Mouse (Mus musculus) retina, embryonic 14.5 days (tissue): ENCODE measurements around the gene Olfr1357.
A peak's percentile ranks its signal among the peaks of the same experiment; 100 is the strongest.
"Not testable (repeated sequence)": the region's sequence is repeated elsewhere in the genome, so short reads cannot be mapped to it uniquely, and the experiment has no call there.

Experiments
- DNase-seq: peaks from one replicate; pipeline ENCODE4 v3.0.0-alpha.2; 2015; ENCODE audit warnings: low spot score

Olfr1357 gene

GRCm38 (mm10) chr10:78617974-78618373 lies at the start of gene Olfr1357:
Gene Olfr1357, minus strand, starts transcription at chr10:78618074.
- no peak for DNase-seq

DNA sequence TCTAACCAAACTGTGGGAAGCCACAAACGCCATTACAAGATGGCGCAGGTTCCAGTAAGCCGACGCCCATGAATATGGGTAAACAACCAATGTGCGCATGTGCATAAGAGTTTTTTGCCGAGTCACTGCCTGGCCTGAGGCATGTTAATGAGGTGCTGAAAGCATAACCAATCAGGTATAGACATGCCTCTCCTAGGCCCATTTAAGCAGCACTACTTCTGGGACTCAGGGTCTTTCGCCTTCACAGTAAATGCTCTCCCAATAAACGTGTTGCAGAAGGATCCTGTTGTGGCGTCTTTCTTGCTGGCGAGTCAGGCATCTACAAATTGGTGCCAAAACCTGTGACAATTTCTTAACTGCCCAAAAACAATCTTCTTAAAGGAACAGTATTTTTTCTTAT lies 48.8 kb upstream of the Olfr1357 start:
- DNase-seq = not testable (repeated sequence)

DNA sequence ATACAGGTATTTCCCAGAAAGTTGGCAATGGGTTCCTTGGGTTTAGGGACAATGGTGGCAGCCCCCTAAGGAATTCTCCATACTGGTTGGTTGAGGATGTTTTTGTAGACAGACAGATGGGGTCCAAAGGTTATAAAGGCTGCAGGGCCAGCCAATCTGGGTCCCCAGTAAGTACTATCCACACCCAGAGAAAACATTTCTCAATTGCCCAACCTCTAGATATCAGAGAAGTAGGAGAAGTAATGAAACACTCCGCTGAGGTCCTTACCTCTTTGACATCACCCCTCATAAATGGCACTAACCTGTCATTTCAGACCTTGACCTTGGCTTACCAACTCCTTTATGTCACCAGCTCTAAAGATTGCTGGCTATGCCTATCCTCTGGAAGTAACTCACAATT lies 46.7 kb upstream of the Olfr1357 start:
- DNase-seq = no peak

GRCm38 (mm10) chr10:78661198-78661597 lies 43.3 kb upstream of the Olfr1357 start:
- DNase-seq = no peak

GRCm38 (mm10) chr10:78632311-78632710 lies 14.4 kb upstream of the Olfr1357 start:
- DNase-seq = peak; percentile 43

GRCm38 (mm10) chr10:78630194-78630593 lies 12.3 kb upstream of the Olfr1357 start:
- no peak for DNase-seq

DNA sequence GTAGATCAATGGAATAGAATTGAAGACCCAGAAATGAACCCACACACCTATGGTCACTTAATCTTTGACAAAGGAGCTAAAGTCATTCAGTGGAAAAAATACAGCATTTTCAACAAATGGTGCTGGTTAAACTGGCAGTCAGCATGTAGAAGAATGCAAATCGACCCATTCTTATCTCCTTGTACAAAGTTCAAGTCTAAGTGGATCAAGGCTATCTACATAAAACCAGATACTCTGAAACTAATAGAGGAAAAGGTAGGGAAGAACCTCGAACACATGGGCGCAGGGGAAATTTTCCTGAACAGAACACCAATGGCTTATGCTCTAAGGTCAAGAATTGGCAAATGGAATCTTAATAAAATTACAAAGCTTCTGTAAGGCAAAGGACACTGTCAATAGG lies 5.3 kb upstream of the Olfr1357 start:
- not testable (repeated sequence) for DNase-seq

DNA sequence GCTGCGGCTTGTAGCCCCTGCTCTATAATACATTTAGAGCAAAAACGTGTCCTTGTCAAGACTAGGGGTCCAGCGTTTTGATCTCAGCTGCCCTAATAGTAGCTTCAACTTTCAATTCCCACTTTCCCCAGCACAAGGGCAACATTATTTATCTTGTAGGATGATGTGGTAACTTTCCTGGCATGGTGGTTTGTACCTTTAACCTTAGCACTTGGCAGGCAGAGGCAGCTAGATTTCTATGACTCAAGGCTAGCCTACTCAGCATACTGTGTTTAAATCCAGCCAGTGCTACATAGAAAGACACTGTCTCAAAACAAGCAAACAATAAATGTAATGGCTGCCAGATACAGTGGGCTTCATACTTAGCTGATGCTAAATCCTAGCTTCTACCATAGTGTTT lies 10.3 kb downstream of the Olfr1357 start:
- DNase-seq = no peak

GRCm38 (mm10) chr10:78605080-78605479 lies 12.8 kb downstream of the Olfr1357 start:
- peak; percentile 53 for DNase-seq

- no peak for DNase-seq
Observed at GRCm38 (mm10) chr10:78599865-78600264, 18.0 kb downstream of the Olfr1357 start.

- no peak for DNase-seq
Observed at GRCm38 (mm10) chr10:78594566-78594965, 23.3 kb downstream of the Olfr1357 start.

- no peak for DNase-seq
Observed at GRCm38 (mm10) chr10:78594157-78594556, 23.7 kb downstream of the Olfr1357 start.

DNA sequence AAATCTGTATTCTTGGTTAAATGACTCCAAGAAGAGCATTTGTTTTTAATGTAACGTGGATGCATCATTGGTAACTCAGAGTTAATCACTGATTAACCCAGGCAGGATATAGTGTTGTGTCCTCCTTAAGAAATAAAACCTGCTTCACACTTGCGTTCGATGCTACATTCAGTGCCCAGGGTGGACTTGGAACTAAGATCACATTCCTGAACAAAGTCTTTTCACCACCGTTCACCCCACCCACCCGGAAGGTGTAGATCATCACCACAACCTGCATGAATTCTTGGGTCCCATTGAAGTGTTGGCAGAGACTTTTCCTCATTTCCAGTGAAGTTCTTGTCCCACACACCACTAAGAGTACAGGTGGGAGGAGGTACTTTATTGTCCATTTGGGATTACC lies 24.1 kb downstream of the Olfr1357 start:
- DNase-seq = no peak

- DNase-seq = no peak
Observed at GRCm38 (mm10) chr10:78592856-78593379, 25.0 kb downstream of the Olfr1357 start.

GRCm38 (mm10) chr10:78591406-78592328 lies 26.2 kb downstream of the Olfr1357 start, which contains the start of gene Syde1:
Gene Syde1, minus strand, starts transcription at chr10:78591964.
- DNase-seq = peak; percentile 50

DNA sequence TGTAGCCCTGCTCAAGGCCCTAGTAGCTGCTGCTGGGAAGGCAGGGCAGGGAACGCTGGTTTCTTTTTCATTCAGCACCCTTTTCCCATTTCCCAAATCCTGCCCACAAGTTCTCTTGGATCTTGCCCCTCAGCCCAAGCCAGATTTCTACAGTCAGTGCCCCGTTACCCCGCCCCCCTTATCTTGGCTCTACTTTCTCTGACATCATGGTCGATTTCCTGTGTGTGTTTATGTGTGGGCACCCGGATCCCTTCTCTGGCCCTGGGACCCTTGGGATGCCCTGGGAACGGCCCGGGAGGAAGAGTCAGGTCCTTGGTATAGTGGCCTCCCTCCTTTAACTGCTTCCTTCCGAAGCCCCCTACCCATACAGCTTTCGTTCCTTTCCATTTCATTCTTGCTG lies 27.1 kb downstream of the Olfr1357 start:
- no peak for DNase-seq

GRCm38 (mm10) chr10:78589901-78590300 lies 28.0 kb downstream of the Olfr1357 start:
- DNase-seq = no peak

DNA sequence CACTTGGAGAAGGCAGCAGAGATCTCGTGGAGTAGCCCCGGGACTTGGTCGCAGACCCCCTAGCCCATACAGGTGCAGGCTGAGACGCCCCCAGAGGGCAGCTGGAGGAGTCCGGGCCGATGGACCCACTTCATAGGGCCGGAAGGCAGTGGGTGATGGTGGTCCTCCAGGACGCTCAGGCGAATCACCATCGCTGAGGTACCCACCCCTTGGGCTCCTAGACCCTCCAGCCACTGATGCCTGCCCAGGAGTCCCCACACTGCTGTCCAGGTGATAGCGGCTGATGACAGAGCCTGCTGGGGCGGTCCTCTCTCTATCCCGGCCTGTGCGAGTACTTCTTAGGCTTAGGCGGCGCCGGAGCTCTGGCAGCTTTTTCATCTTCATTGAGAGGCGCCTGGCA lies 28.6 kb downstream of the Olfr1357 start:
- DNase-seq = no peak

- DNase-seq = no peak
Observed at GRCm38 (mm10) chr10:78586026-78586425, 31.8 kb downstream of the Olfr1357 start.

DNA sequence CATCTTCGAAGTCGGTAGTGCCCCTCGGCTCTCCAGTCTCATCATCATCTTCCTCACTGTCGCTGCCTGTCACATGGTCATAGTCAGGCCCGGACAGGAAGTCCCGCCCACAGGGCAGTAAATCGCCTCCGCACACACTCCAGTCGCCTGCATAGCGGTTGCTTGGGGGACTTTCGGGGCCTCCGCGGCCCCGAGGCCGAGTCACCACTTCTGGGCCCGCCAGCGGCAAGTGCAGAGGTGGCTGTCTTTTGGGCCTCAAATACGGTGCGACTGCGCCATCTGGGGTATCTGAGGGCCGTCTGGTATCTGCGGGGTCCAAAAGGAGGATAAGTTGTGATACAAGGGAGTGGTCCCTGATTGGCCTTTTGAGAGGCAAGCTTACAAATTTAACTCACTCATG lies 32.3 kb downstream of the Olfr1357 start:
- DNase-seq = no peak

DNA sequence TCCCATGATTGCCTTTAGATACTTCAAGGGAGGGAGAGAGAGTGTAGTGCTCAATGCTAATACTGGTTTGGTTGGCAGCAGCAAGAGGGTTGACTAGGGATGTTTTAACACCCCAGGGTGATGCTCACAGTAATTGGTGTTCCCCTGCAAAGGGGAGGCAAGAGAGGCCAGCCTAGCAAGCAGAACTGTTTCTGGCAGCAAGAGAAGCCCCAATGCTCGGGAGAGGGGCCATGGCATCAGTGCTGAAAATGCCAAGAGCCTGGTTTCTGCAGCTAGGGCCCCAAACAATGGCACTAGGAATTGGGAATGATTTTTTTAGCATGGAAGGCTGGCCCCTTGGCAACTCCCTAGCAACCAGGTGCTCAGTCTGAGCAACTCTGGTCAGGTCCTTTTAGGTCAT lies 32.9 kb downstream of the Olfr1357 start:
- no peak for DNase-seq

DNA sequence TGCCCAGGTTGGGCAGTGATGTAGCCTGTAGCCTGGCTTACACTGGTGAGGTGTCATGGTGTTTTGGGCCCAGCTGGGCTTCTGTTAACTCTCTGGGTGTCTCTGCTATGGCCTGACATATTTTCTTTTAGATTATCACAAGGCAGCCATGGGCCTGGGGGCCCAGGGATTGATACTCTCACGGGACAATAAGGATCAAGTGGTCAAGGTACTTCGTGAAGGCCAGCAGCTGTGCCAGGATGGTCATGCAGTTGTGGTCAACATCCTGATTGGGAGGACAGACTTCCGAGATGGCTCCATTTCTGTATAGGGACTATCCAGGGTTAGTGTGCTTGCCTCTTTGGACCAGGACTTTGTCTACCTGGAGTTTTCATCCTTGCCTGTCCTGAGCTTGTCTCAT lies 33.9 kb downstream of the Olfr1357 start:
- DNase-seq = no peak

GRCm38 (mm10) chr10:78583347-78583746 lies 34.5 kb downstream of the Olfr1357 start:
- DNase-seq = no peak

GRCm38 (mm10) chr10:78581121-78581520 lies 36.8 kb downstream of the Olfr1357 start:
- no peak for DNase-seq
